Mouse (Mus musculus) urinary bladder, postnatal 4 days (tissue): Measurements from ENCODE around the gene Nxnl1.
"Not testable (repeated sequence)": the region's sequence is repeated elsewhere in the genome, so short reads cannot be mapped to it uniquely, and the experiment has no call there.

Experiments used
- DNase-seq, 2 experiments: peaks; one replicate each; pipeline ENCODE4 v3.0.0; 2021 to 2022; ENCODE audit warnings: low spot score in 2 of 2

Gene Nxnl1

DNA sequence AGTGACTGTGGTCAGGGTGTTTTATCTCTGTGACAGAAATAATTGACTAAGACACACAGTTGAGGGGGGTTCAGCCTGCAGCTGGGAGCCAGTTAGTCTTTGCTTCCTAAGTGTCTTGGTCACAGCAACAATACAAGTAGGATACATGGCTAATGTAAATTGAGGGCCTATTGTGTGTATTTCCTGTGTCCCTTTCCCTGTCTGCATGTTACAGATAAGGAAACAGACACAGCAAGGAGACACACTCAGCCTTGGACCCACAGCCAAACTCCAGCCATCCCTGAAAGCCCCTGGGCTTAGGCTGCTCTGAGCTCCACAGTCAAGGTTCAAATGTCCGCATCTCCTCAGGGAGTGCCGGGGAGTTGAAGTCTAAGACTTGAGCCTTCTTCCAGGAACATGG, 11.8 kb downstream of the Nxnl1 start:
- no peak for DNase-seq

DNA sequence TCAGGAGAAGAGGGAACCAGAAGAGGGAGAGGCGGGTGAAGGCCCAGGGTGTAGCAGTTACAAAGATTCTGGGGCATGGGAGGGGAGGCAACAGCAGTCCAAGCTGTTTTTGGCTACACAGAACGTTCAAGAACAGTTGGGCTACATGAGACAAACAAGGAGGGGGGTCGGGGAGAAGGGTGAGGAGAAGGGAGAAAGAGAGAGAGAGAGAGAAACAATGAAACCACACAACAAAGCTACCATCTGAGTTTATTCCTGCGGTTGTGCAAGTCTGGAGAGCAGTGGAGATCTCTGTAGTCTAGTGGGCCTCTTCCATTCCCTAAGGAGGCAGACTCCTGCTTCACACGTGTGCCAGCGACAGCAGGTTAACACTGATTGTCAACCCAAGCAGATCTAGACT, 12.4 kb downstream of the Nxnl1 start:
- DNase-seq, result no peak

DNA sequence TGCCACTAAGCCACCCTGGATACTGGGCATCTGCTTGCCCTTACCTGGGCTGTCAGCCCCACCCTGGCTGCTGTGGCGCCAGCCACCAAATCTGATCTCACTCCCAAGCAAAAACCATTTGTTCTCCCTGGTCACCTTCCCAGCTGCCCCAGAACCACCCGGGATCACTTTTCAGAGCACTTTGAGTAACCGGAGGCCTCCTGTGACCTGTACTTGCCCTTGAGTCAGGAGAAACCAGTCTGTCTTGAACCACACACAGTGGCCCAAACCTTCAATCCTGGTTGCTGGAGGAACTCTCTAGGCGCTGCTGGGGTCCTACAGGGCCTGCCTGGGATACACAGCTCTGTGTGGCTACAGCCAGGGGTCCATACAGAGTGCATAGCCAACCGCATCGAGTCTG, 13.6 kb downstream of the Nxnl1 start:
- no peak for DNase-seq

DNA sequence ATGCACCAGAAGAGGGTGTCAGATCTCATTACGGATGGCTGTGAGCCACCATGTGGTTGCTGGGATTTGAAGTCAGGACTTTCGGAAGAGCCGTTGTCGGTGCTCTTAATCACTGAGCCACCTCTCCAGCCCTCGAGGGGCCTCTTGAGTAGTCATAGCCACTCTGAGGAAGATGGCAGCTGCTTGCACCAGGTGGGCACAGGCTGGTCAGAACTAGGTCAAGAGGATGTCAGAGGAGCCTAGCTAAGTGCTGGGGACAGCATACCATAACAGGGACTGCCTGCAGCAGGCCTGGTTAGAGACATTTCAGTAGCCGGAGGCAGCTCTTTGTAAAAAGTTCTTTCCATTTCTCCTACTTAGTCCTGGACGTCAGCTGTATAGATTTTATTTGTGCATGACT, 15.6 kb downstream of the Nxnl1 start:
- no peak for DNase-seq

DNA sequence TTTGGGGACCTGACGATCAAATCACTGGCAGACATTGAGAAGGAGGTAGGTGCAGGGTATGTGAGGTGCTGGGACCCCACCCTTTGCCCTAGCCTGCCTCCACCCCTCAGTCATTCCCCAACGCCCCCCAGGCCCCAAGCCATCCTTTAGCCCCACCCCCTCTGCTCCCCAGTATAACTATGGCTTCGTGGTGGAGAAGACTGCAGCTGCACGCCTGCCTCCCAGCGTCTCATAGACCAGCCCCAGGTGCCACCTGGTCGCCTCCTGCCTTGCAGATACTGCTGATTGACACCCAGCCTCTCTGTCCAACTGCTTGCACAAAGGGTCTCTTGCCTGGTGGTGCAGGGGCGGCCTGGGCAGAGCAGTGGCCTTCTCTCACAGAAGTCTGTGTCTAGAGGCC, 18.8 kb downstream of the Nxnl1 start:
- DNase-seq, result no peak

DNA sequence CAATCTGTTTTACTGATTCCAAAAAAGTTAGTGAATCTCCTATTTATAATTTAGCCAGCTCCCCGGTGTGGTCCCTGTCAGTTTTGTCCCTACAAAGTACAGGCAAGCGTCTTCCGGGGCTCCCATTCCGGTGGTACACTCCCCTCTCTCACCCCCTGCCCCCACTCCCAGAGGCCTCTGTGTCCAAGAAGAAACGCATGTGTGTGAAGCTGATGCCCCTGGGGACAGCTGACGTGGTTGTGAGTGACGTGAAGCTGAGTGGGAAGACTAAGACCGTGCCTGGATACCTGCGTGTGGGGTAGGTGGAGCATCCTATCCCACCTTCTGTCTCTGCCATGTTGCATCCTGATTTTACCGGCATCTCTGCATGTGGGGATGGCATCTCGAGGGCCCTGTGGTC, 21.3 kb downstream of the Nxnl1 start:
- DNase-seq, result no peak

DNA sequence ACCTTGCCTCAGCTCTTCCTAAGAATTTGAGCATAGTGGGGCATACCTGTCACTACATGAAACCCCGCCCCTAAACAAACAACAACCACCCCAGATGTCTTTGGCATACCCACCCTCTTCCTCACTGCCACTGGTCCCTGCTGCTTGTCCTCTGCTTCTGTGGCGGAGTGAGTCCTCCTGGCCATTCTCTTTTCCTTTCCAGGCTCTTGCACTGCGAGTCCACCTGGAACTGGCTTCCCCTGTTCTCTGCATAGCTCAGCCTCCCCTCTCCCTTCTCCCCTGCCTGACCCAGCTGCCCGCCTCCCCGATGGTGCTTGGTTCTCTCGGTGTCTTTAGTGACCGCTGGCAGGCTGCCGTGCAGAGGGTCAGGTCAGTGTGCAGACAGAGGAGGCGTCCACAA, 22.6 kb downstream of the Nxnl1 start:
- no peak for DNase-seq

DNA sequence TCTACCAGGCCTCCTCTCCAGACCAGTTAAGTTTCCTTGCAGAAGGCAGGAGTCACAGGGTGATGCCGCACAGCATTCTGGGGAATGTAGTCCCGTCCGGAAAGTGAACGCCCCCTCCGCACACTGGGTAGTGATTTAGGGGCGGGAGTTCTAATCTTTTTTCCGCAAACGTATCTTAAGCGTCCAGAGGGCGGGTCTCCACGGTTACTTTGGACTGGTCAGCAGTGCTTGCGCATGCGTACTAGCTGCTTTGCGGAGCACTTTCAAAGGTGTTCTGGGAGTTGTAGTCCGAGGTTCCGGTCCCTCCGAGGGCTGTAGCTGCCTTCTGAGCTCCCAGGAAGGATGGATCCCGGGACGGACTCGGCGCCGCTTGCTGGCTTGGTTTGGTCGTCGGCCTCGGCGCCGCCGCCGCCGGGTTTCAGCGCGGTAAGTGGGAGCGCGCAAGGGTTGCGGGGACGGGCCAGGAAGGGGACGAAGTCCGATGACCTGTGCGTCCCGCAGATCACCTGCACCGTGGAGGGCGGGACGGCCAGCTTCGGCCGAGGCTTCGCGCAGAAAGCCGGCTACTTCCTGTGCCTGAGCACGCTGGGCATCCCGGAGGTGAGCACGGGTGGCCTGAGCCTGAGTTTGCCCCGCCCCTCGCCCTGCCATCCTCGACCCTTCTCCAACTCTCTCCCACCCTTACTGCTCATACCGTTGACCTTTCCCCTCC, 23.6 kb downstream of the Nxnl1 start, which contains the start of gene Mvb12a:
Mvb12a (plus strand) TSS at position 291 of the 712 bp plus-strand sequence.
- DNase-seq, result peak; percentile 95

DNA sequence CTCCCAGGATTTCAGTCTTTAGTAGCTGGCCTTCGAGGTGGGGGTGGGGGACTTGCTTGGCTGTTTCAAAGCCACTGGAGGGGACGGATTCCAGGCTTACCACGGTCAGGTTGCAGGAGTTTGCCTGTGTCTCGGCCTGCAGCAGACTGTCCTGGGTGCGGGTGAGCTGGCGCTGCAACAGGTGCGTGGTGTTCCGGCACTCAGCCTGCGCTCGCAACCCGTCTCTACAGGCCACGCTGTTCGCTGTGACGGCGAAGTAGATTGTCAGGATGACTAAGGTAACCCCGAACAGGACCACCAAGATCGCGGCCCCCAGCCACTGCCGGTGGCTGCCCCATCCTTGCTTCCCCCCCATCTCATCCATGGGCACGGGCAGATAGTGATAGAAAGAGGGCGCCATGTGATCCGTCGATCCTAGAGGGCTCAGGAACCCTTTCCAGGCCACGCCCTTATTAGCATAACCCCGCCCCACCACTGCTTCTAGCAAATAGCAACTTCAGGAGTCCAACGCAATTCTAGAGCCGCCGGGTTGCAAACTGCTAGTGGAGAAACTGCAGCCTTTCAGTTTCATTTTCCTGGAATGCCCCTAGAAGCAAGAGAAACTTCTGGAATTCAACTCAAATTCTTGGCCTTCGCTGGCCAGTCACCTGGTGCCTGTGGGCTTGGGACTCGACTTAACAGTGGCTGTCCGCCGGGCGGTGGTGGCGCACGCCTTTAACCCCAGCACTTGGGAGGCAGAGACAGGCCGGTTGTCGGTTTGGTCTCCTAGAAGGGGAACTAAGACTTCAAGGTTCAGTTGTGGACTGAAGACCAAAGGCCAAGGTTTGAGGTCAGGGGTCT, 29.2 kb downstream of the Nxnl1 start, which contains the start of gene Bst2:
Bst2 (minus strand) TSS at position 429 of the 840 bp plus-strand sequence.
- DNase-seq, result peak; percentile 77 to 83

DNA sequence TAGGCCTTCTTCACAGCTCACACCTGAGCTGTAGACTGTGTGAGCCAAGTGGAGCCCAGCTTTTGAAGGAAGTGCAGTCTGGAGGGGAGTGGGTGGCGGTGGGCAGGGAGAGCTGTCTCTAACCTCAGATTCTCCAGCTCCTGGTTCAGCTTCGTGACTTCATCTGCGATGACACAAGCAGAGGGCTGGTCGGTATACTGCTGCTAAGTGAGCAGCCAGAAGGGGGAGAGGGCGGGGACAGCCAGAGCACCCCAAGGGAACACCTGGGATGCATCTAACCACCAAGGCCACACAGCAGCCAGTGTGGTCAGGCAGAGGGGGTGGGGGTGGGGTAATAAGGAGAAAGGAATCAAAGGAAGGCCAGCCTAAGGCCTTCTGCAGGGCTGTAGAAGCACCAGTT, 30.7 kb downstream of the Nxnl1 start:
- no peak for DNase-seq

DNA sequence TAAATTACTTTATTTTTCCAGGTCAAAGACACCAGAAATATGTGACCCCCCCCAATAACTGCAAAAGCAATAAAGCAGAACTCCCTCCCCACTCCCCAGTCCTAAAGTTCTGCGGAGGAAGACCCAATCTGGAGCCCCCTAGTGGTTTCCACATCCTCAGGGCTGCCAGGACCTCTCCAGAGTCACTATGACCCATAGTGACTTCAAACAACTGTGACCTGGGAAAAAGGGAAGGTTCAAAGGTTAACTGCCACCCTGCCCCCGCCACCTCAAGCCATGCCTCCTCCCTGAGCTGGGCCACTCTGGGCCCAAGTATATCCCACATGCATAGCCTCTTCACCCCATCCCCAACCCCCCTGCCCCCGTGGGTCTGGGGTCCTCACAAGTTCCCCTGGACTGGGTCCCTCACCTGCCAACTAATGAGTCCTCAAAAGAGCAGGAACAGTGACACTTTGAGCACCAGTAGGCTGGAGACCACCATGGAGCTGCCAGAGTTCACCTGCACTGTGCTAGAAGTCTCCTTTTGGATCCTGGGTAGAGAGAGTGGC, 32.1 kb downstream of the Nxnl1 start:
- no peak for DNase-seq

DNA sequence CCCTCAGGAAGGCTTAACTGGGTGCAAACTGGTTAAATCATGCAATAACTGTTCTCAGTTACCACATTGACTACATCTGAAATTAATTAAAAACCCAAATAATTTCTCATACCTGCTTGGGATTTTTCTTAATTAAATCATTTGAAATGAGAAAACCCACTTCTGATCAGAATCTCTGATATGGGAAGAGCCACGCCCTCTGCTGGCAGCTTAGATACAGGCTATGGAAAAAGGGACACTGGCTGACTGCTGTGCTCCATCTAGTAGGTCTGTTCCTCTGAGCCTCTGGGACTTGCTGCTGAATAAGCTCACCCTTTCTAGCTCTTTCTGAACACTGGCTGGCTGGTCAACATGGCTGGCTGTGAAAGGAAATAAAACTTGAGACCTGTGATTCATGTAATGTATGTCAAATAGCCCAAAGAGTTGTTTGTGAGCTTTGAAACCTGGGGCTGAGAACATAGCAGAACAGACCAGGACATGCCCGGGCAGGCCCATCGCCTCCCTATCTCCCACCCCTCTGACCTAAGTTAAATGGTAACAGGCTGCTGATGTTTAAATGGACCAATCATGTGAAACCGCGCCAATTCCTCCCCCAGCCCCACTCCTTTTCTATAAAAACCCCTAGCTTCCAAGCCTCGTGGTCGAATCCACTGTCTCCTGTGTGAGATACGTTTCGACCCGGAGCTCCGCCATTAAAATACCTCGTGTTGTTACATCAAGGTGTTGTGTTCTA, 35.5 kb downstream of the Nxnl1 start:
- DNase-seq, result not testable (repeated sequence)

DNA sequence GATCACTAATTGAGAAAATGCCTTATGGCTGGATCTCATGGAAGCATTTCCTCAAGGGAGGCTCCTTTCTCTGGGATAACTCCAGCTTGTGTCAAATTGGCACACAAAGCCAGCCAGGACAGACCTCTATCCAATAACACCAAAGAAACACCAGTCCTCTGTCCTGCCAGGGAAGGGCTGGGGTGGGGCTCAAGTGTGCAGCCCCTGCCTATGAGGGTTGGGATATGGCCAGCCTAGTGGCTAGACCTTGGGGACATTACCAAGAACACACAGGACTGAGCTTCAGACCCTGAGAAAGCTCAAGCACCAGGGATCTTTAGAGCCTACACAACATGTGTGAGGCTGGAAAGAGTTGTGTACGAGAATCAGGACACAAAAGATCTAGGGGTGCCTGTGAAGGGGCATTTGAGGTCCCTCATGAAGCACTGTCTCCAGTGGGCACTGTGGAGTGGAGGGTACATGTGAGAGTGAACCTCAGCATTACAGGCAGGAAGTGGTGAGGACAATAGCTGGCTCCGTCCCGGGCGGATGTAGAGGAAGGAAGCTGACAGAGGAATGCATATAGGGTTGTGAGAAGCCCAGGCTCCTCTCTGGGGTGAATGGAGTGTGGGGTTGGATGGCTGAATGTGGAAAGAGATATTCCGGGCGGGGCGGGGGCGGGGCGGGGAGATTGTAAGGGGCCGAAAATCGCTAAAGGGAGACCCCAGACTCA, 37.9 kb downstream of the Nxnl1 start:
- DNase-seq, result no peak

DNA sequence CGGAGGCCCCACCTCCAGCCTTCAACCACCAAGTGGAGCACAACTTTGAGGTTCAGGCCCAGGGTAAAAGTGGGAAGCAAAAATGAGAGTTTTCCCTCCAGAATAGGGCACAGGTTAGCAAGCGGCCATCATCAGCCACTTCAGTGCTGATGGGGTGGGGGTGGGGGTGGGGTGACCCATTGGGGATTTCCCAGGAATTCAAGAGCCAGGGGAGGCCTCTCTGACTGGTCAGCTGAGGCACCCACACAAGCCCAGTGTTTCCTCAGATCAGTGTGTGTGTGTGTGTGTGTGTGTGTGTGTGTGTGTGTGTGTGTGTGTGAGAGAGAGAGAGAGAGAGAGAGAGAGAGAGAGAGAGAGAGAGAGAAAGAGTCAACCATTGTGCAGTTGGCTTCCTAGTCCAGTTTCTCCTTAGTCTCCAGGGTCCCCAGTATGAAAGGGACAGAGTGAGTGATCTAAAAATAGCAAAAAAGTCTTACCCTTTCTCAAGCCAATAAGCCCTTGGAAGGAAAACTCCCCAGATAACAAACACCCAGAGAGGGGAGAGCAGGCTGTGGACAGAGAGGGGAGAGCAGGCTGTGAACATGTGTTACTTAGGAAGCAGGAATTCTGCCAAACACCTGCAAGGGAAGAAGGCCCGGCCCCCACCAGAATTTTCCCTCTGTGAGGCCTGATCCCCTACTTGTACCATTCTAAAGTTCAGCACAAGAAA, 39.1 kb downstream of the Nxnl1 start:
- no peak for DNase-seq

DNA sequence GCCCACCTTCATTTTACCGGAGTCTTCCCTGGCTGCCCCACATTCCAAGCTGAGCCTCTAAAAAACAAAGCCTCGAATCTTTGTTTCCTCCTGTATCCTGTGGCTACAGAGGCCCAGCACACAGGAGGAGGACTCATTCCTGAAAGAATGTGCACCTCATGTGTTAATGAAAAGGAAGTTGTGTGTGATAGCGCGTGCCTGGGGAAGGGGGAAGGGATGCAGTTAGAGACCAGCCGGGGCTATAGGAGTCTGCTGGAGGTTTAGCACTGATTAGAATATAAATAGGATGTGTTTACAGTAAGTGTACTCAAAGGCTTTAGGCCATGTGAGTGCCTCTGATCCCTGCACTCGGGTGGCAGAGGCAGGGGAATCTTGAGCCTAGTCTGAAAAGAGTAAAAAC, 40.1 kb downstream of the Nxnl1 start:
- no peak for DNase-seq

DNA sequence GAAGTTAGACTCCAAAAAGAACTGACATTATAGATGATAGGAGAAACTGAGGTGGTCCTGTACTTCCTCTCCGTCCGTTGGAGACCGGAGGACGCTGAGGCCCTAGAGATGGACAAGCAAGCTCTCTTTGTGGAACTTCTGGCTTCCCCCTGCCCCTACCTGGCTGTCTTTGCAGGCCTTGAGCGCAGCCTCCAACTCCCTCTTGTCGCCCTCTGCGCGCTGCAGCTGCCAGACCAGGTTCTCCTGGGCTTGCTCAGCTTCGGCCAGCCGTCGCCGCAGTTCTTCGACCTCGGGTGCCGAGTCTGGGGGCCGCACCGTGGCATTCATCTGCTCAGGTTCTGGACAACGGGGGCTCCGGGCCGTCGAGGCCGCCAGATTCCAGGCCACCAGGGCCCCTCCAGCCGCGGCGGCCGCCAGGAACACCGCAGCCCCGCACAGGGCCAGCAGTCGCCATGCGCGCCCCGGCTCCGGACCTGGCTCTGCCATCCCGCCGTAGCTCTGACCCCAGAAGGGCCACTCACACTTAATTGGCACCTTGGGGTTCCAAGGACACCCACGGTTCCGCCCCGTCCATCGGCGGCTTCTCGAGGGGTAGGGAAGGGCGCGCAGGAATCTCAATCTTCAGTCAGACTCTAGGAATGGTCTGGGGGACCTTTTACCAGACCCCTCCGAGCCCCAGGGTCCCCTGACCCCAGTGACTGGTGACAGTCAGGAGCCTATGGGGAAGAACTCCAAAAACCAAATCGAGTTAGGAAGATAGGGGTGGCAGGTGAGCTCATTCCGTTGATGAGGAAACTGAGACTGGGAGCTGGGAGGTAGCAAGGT, 41.0 kb downstream of the Nxnl1 start, which contains the start of gene Ccdc194:
Ccdc194 (minus strand) TSS at position 486 of the 825 bp plus-strand sequence.
- DNase-seq, result no peak

DNA sequence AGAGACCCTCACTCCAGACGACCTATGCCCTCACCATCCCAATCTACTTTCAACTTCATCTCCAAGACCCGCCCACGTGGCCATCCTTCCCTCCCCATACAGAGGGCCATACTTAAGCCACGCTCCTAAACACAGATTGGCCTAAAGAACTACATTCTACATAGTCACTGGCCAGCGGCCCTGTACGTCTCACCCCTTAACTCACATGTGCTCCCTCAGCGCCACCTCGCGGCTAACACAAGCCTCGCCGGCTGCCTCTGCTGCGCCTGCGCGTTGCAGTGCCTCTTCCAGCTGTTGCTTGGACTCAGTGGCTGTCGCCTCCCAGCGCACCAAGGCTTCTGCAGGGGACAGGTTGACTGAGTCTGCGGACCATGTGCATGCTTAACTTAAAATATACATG, 44.8 kb downstream of the Nxnl1 start:
- DNase-seq, result peak; percentile 91 to 98

DNA sequence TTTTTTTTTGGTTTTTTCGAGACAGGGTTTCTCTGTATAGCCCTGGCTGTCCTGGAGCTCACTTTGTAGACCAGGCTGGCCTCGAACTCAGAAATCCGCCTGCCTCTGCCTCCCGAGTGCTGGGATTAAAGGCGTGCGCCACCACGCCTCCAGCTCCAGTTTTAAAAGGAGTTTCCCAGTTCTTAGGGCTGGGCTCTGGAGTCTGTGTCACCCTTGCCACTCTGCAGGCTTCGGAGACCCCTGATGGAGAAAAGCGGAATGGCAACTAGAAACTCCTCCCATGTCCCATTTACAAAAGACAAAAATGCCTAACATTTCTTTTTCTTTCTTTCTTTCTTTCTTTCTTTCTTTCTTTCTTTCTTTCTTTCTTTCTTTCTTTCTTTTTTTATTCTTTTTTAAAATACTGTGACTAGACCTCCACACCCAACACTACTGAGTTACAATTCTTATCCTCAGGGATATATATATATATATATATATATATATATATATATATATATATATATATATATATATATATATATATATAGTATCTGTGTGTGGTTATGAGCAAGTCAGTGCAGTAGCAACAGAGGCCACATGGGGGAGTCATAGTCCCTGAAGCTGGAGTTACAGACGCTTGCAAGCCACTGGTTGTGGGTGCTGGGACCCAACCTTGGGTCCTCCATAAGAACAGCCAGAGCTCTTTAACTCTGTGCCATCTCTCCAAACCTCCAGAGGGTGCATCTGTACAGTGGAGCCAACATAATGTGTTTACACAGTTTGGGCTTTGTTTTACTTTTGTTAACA, 47.2 kb downstream of the Nxnl1 start:
- DNase-seq, result not testable (repeated sequence)

DNA sequence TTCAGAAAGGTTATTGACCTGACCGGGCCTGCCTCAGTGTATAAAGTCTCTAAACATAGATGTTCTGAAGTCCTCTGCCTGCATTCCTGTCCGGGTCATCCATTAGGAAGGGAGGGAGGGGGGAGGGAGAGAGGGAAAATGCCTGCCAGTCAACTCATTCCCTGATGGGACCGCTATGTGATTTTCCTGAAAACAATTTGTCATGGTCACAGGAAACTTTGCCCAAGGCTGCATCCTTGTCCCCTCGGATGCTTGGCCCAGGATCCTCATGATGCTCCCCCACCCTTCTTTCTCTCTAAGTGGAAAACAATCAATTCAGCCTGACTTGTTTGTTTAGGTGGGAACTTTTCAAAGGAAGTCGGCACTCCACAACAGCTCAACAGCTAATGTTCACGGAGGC, 49.6 kb downstream of the Nxnl1 start:
- no peak for DNase-seq
